In the genomic region with DNA sequence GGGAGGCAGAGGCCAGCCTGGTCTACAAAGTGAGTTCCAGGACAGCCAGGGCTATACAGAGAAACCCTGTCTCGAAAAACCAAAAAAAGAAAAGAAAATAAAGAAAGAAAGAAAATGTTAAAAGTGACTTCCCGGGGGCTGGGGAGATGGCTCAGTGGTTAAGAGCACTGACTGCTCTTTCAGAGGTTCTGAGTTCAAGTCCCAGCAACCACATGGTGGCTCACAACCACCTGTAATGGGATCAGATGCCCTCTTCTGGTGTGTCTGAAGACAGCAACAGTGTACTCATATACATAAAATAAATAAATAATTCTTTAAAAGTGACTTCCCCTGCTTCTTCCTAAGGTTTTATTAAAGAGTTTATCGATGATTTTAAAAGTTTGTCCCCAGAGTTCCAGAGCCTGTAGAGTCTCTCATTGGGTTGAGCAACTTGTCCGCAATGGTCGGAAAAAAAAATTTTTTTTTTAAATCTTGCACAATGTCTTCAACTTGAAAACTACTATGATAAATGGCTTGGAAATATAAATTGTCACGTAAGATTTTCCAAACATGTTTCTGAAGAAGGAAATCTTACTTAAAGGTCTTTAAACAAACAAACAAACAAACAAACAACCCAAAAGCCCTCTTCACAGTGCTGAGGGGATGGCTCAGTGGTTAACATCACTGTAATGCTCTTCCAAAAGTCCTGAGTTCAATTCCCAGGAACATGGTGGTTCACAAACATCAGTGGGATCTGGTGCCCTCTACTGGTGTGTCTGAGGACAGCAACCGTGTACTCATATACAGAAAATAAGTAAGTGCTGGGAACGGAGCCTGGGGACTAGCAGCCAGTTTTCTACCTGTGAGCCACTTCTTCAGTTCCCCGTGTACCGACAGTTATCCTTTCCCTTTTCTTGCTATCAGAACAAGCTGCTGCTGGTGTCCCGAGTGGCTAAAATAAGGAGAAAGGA, we compare ENCODE assay signal across 8 mouse cellular contexts. TPM values are rescaled to one million over a fixed set of nuclear protein-coding genes. Genes with fewer than 3 reads are reported as not detected.
DNase-seq lines count a peak whose midpoint lies in the region; ATAC-seq and TF ChIP-seq lines count a peak whose summit lies in the region.

No protein-coding gene starts in this region.

- H3K4me2 ChIP-seq in heart, embryonic 12.5 days, result peak overlapping the region; percentile 53
- peak overlapping the region; percentile 57 for H3K4me2 ChIP-seq in embryonic facial prominence, embryonic 13.5 days
- H3K4me2 ChIP-seq in midbrain, embryonic 12.5 days (replicated peaks), result peak overlapping the region; percentile 33

- H3K4me3 ChIP-seq in heart, embryonic 12.5 days, result peak overlapping the region; percentile 31
- peak overlapping the region; percentile 91 for H3K4me3 ChIP-seq in G1E (ENCODE audit: low read depth, low read length)
- peak overlapping the region; percentile 94 for H3K4me3 ChIP-seq in embryonic facial prominence, embryonic 13.5 days
- H3K4me3 ChIP-seq in midbrain, embryonic 12.5 days, result peak overlapping the region; percentile 92

- H3K4me1 ChIP-seq in heart, embryonic 12.5 days (replicated peaks), result peaks cover 9% of the 10 kb centered on the region
- H3K4me1 ChIP-seq in G1E (ENCODE audit: insufficient read depth, low read depth, low read length), result peaks cover 18% of the 10 kb centered on the region
- peaks cover 10% of the 10 kb centered on the region; the same call in 1 of the 2 replicates for H3K4me1 ChIP-seq in embryonic facial prominence, embryonic 13.5 days
- H3K4me1 ChIP-seq in midbrain, embryonic 12.5 days, result peaks cover 10% of the 10 kb centered on the region

- no peak for ATAC-seq in heart, embryonic 12.5 days (ENCODE audit: insufficient number of reproducible peaks, low FRiP score)
- no peak for ATAC-seq in G1E (ENCODE audit: extremely low read depth, insufficient number of reproducible peaks, low FRiP score, poor library complexity, severe bottlenecking)
- ATAC-seq in embryonic facial prominence, embryonic 13.5 days (ENCODE audit: insufficient number of reproducible peaks, insufficient read depth, low FRiP score, low TSS enrichment, low read depth), result no peak
- no peak for ATAC-seq in midbrain, embryonic 12.5 days (ENCODE audit: low FRiP score, low read depth)

- 63% methylated on average over 11 of the region's 11 CpGs for WGBS in heart, embryonic 12.5 days
- WGBS in embryonic facial prominence, embryonic 13.5 days, result 66% methylated on average over 11 of the region's 11 CpGs
- WGBS in midbrain, embryonic 12.5 days, result 66% methylated on average over 11 of the region's 11 CpGs

- no peak for DNase-seq in heart, adult 8-10 months (ENCODE audit: low spot score)
- no peak for DNase-seq in G1E (ENCODE audit: low spot score)
- peak; percentile 29 for DNase-seq in kidney, adult 9 months
- DNase-seq in frontal cortex, postnatal 10 days (ENCODE audit: low spot score in 2 of 2), result no peak
- no peak for DNase-seq in gastrocnemius, postnatal 10 days

- TF ChIP-seq CTCF in G1E (IDR thresholded peaks at IDR 0.05; ENCODE audit: low read depth, low read length), result peak; percentile 46

- peak overlapping the region; percentile 64; the same call in 1 of the 2 replicates for H3K27ac ChIP-seq in heart, embryonic 12.5 days (ENCODE audit: poor library complexity, severe bottlenecking)
- H3K27ac ChIP-seq in embryonic facial prominence, embryonic 13.5 days, result no peak overlapping the region
- H3K27ac ChIP-seq in midbrain, embryonic 12.5 days (replicated peaks), result peak overlapping the region; percentile 58

- H3K36me3 ChIP-seq in heart, embryonic 12.5 days, result peaks cover 11% of the 10 kb centered on the region
- H3K36me3 ChIP-seq in G1E (replicated peaks), result peaks cover 16% of the 10 kb centered on the region
- H3K36me3 ChIP-seq in embryonic facial prominence, embryonic 13.5 days, result peaks cover 6% of the 10 kb centered on the region
- H3K36me3 ChIP-seq in midbrain, embryonic 12.5 days, result peaks cover 9% of the 10 kb centered on the region; the same call in 1 of the 2 replicates

- H3K9ac ChIP-seq in heart, embryonic 12.5 days, result no peak overlapping the region
- no peak overlapping the region for H3K9ac ChIP-seq in embryonic facial prominence, embryonic 13.5 days
- no peak overlapping the region for H3K9ac ChIP-seq in midbrain, embryonic 12.5 days (replicated peaks)

- H3K9me3 ChIP-seq in heart, embryonic 12.5 days (replicated peaks), result no peaks in the 10 kb centered on the region
- H3K9me3 ChIP-seq in G1E (replicated peaks), result no peaks in the 10 kb centered on the region
- no peaks in the 10 kb centered on the region for H3K9me3 ChIP-seq in embryonic facial prominence, embryonic 13.5 days
- H3K9me3 ChIP-seq in midbrain, embryonic 12.5 days, result no peaks in the 10 kb centered on the region

- H3K27me3 ChIP-seq in heart, embryonic 12.5 days (replicated peaks), result no peaks in the 10 kb centered on the region
- no peaks in the 10 kb centered on the region for H3K27me3 ChIP-seq in G1E (ENCODE audit: insufficient read depth, low read length)
- no peaks in the 10 kb centered on the region for H3K27me3 ChIP-seq in embryonic facial prominence, embryonic 13.5 days
- H3K27me3 ChIP-seq in midbrain, embryonic 12.5 days, result no peaks in the 10 kb centered on the region

RNA-seq across cellular contexts. Expression of a gene that starts 0.8 kb away (rescaled TPM):
- 45.1 and 48.0 TPM in 2 replicates for polyA plus RNA-seq in heart, embryonic 12.5 days (2016; fragmentation: Nextera tagmentation; extraction: Ambion mirVana)
- 10 to 100 TPM; 17.3 to 22.2 (median 19.4) TPM for total RNA-seq in heart, adult 8-10 months (2022)
- total RNA-seq in G1E (2014; fragmentation: Nextera tagmentation) (58.1 and 72.0 TPM in 2 replicates), G1E (2017) (79.2 and 83.2 TPM in 2 replicates)
- polyA plus RNA-seq in G1E (2012), result 4.0 and 4.9 TPM in 2 replicates
- polyA plus RNA-seq in embryonic facial prominence, embryonic 13.5 days (2015; fragmentation: Nextera tagmentation; extraction: Ambion mirVana), result 48.3 and 50.1 TPM in 2 replicates
- polyA plus RNA-seq in midbrain, embryonic 12.5 days (2016; fragmentation: Nextera tagmentation; extraction: Ambion mirVana), result 73.0 and 74.4 TPM in 2 replicates
- 10 to 100 TPM in 1 of 2 experiments, 1 to 10 TPM in 1; 9.0 to 11.7 TPM for total RNA-seq in gastrocnemius, postnatal 10 days (2021)

RNA-seq across cellular contexts. Expression of a gene that starts 37.1 kb away (rescaled TPM):
- 1.8 and 2.3 TPM in 2 replicates for polyA plus RNA-seq in heart, embryonic 12.5 days (2016; fragmentation: Nextera tagmentation; extraction: Ambion mirVana)
- total RNA-seq in heart, adult 8-10 months (2022), result 1 to 10 TPM; 1.8 to 3.0 (median 2.6) TPM
- total RNA-seq in G1E (2014; fragmentation: Nextera tagmentation), result not detected in 2 replicates
- 0.17 TPM in 1 of 2 replicates, not detected in the other for total RNA-seq in G1E (2017)
- polyA plus RNA-seq in G1E (2012), result not detected in 2 replicates
- 0.69 and 0.72 TPM in 2 replicates for polyA plus RNA-seq in embryonic facial prominence, embryonic 13.5 days (2015; fragmentation: Nextera tagmentation; extraction: Ambion mirVana)
- polyA plus RNA-seq in midbrain, embryonic 12.5 days (2016; fragmentation: Nextera tagmentation; extraction: Ambion mirVana), result 0.26 and 0.31 TPM in 2 replicates
- 1 to 10 TPM; 1.1 to 2.6 TPM for total RNA-seq in gastrocnemius, postnatal 10 days (2021)

RNA-seq across cellular contexts. Expression of a gene that starts 41.9 kb away (rescaled TPM):
- 91.2 and 94.3 TPM in 2 replicates for polyA plus RNA-seq in heart, embryonic 12.5 days (2016; fragmentation: Nextera tagmentation; extraction: Ambion mirVana)
- total RNA-seq in heart, adult 8-10 months (2022), result 100 to 1,000 TPM in 1 of 4 experiments, 10 to 100 TPM in 3; 87.4 to 103 (median 96.6) TPM
- 71.0 and 71.8 TPM in 2 replicates for total RNA-seq in G1E (2014; fragmentation: Nextera tagmentation)
- 15.5 and 22.7 TPM in 2 replicates for total RNA-seq in G1E (2017)
- polyA plus RNA-seq in G1E (2012), result 10.8 and 12.7 TPM in 2 replicates
- 80.4 and 92.3 TPM in 2 replicates for polyA plus RNA-seq in embryonic facial prominence, embryonic 13.5 days (2015; fragmentation: Nextera tagmentation; extraction: Ambion mirVana)
- polyA plus RNA-seq in midbrain, embryonic 12.5 days (2016; fragmentation: Nextera tagmentation; extraction: Ambion mirVana), result 94.2 and 108 TPM in 2 replicates
- total RNA-seq in gastrocnemius, postnatal 10 days (2021), result 10 to 100 TPM; 59.3 to 66.1 TPM

Comparison
In these comparisons a context has a peak if more than half of its experiments do, and no peak if none do; other contexts are left out.
1. H3K4me3 ChIP-seq: peak in every context shown above with its lines; median percentile 94 in embryonic facial prominence, embryonic 13.5 days; 92 in midbrain, embryonic 12.5 days; 91 in G1E; 31 in heart, embryonic 12.5 days.